Mouse (Mus musculus) intestine, embryonic 15.5 days (tissue): Measurements from ENCODE around the gene Trib2. TPM values are rescaled to one million over a fixed set of nuclear protein-coding genes. Genes with fewer than 3 reads are reported as not detected.

Experiments
- ATAC-seq: fragments of 200-750 bp; cut with Nextera tagmentation; 2 replicates; pipeline ENCODE4 v1.8.0; 2017; ENCODE audit warnings: moderate TSS enrichment, moderate library complexity
- H3K27ac ChIP-seq: fragments of 300-500 bp; sonication (generic); 2 replicates; pipeline ENCODE4 v1.5.1; 2015; ENCODE audit warnings: mild to moderate bottlenecking, inconsistent platforms
- H3K27me3 ChIP-seq: fragments of 300-500 bp; sonication (generic); replicated peaks from 2 replicates; pipeline ENCODE4 v1.6.1; 2015; ENCODE audit warnings: inconsistent platforms
- H3K36me3 ChIP-seq: fragments of 300-500 bp; sonication (generic); 2 replicates; pipeline ENCODE4 v1.6.1; 2015; ENCODE audit warnings: inconsistent platforms
- H3K4me1 ChIP-seq: fragments of 300-500 bp; sonication (generic); replicated peaks from 2 replicates; pipeline ENCODE4 v1.6.1; 2015; ENCODE audit warnings: inconsistent platforms
- H3K4me2 ChIP-seq: fragments of 300-500 bp; sonication (generic); replicated peaks from 2 replicates; pipeline ENCODE4 v1.6.1; 2015; ENCODE audit warnings: mild to moderate bottlenecking, inconsistent platforms
- H3K4me3 ChIP-seq: fragments of 300-500 bp; sonication (generic); replicated peaks from 2 replicates; pipeline ENCODE4 v1.5.1; 2015; ENCODE audit warnings: inconsistent platforms
- H3K9ac ChIP-seq: fragments of 300-500 bp; sonication (generic); 2 replicates; pipeline ENCODE4 v1.6.1; 2015; ENCODE audit warnings: inconsistent platforms
- H3K9me3 ChIP-seq: fragments of 300-500 bp; sonication (generic); 2 replicates; pipeline ENCODE4 v1.6.1; 2016; ENCODE audit warnings: inconsistent platforms
- WGBS: fragments of 180-500 bp; shearing (Covaris S2); methylation state at CpG from one replicate; pipeline ENCODE4 v1.1.7; 2015; 5-methylcytosine and 5-hydroxymethylcytosine counted together
- polyA plus RNA-seq: library from polyadenylated mRNA; unstranded; fragments of >200 nt; fragmentation: Nextera tagmentation; extraction: Ambion mirVana; gene quantifications from 2 replicates; pipeline ENCODE4 v1.2.1, GENCODE M21; 2015

Gene Trib2
- polyA plus RNA-seq, 1 experiment from 2014 or later: 21.1 TPM

DNA sequence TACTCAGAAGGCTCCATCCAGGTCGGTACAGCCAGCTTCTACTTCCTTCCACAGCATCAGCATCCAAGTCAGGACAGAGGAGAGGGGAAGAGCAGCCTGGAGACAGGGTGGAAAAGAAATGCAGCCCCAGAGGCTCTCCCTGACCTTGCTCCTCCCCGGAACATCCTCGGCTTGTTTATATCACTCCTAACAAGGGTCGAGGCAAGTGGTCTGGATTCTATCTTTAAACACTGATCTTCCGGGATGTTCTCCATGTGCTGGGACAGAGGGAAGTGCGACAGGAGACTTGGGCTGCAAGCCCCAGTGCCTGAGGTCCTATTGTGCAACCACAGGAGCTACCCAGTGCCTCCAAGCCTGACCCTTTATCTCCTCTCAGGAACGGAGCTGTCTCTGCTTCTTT is 18.7 kb downstream of the Trib2 start:
- H3K9ac ChIP-seq: no peak overlapping the region
- no peak overlapping the region for H3K4me3 ChIP-seq
- no peaks in the 10 kb centered on the region for H3K9me3 ChIP-seq
- 26% methylated on average over 7 of the region's 7 CpGs for WGBS
- peak overlapping the region; percentile 9; the same call in 1 of the 2 replicates for H3K27ac ChIP-seq
- H3K4me2 ChIP-seq: no peak overlapping the region
- H3K36me3 ChIP-seq: peaks cover 6% of the 10 kb centered on the region
- H3K27me3 ChIP-seq: no peaks in the 10 kb centered on the region
- peaks cover 10% of the 10 kb centered on the region; the same call in 1 of the 2 replicates for H3K4me1 ChIP-seq
- peak; percentile 74 for ATAC-seq

DNA sequence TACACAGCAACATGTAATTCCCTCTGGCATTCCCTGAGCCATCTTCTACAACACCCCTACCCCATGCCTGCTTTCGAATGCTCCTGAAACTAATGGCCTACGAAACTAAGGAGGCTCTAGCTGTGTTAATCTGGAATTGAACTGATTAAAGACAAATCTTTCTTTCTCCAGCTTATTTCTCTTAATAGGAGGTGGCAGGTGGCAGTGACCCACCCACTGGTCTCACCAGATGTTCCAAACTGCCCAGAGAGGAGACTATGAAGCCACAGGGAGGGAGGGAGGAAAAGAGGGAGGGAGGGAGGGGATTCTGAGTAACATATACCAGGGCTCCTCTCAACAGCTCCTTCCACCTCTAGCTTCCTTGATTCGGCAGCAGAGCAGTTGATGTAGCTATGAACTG is 20.8 kb downstream of the Trib2 start:
- 76% methylated on average over 3 of the region's 3 CpGs for WGBS
- Histone ChIP-seq H3K9me3 (no peaks in the 10 kb centered on the region), H3K36me3 (peaks cover 6% of the 10 kb centered on the region), H3K27ac (no peak overlapping the region), H3K4me1 (peaks cover 7% of the 10 kb centered on the region; the same call in 1 of the 2 replicates), H3K4me3 (no peak overlapping the region), H3K9ac (no peak overlapping the region), H3K27me3 (no peaks in the 10 kb centered on the region), H3K4me2 (no peak overlapping the region)
- no peak for ATAC-seq

DNA sequence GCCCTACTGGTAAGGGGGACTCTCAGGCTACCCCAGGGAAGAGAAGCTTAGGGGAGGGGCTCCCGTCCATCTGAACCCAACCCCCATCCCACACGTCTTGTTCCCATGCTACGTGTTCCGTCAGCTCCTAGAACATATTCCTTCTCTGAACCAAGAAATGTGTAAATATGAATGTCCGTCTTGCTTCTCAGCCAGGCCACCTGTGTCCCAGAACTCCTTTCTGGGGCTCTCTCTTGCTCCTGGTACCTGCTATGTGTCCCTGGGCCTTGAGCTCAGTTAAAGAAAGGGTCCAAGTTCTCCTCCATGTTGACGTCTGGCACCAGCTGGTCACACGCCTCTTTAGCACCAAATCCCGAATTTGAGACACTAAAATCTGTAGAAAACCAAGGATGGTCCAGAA is 23.4 kb downstream of the Trib2 start:
- peaks cover 6% of the 10 kb centered on the region for H3K36me3 ChIP-seq
- H3K4me2 ChIP-seq: no peak overlapping the region
- 89% methylated on average over 8 of the region's 8 CpGs for WGBS
- H3K4me3 ChIP-seq: no peak overlapping the region
- H3K9ac ChIP-seq: no peak overlapping the region
- H3K9me3 ChIP-seq: no peaks in the 10 kb centered on the region
- H3K27me3 ChIP-seq: no peaks in the 10 kb centered on the region
- H3K27ac ChIP-seq: no peak overlapping the region
- ATAC-seq: no peak
- H3K4me1 ChIP-seq: no peaks in the 10 kb centered on the region

DNA sequence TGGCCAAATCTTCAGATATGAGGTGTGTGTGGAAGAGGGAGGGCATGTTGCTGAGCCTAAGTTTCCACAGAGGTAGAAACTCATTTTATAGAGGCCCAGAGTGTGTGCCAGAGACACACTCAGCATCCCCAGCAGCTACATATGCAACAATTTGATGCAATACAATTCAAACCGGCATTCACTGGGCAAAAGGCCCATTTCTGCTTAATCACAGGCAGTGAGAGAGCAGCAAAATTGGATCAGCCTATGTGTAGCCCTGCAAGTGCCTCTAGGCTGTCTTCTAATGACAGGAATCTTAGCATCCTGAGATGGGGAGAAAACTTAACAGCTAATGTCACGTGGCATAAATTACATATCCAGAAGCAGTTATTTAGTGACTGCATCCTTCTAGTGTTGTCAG is 26.5 kb downstream of the Trib2 start:
- Histone ChIP-seq H3K4me2 (no peak overlapping the region), H3K9me3 (no peaks in the 10 kb centered on the region), H3K4me1 (no peaks in the 10 kb centered on the region), H3K9ac (no peak overlapping the region), H3K27ac (no peak overlapping the region), H3K36me3 (peaks cover 6% of the 10 kb centered on the region), H3K4me3 (no peak overlapping the region), H3K27me3 (no peaks in the 10 kb centered on the region)
- ATAC-seq: no peak
- 75% methylated on average over 2 of the region's 2 CpGs for WGBS

DNA sequence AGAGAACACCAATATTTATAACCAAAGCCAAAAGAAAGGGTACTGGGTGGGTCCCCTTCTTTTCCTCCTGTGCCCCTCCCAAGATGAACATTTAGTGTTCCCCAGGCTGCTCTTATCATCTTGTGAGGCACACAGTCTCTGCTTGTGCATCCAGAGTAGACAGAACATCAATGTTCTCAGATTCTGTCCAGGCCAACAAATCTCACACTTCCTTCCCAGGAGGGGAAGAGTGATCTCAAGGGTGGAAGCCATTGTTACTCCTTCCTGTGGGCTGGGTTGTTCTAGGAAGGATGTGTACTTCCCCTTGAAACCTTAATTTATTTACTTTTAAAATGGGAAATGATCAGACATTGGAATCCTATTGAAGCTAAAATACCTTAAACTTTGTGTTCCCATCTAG is 39.7 kb downstream of the Trib2 start:
- H3K27me3 ChIP-seq: no peaks in the 10 kb centered on the region
- H3K4me3 ChIP-seq: no peak overlapping the region
- no peak overlapping the region for H3K9ac ChIP-seq
- H3K4me2 ChIP-seq: no peak overlapping the region
- H3K4me1 ChIP-seq: no peaks in the 10 kb centered on the region
- ATAC-seq: no peak
- no peak overlapping the region for H3K27ac ChIP-seq
- H3K36me3 ChIP-seq: no peaks in the 10 kb centered on the region
- H3K9me3 ChIP-seq: no peaks in the 10 kb centered on the region

DNA sequence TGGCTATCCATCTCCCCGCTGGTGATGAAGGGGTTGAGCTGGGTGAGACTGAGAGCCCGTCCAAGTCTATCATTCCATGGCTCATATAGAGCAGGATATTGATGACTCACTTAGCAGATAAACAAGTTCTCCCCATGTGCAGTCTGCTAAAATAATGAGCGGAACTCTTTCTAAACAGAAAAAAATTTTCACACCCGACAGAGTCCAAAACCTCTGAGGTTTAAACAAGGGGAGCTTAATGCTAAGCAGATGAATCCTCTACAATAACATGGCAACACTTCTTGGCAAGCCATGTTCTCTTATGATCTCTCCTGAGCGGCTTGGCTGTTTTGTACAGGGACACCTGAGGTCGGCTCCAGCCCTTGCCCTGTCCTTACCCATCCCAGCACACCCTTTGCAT is 45.0 kb downstream of the Trib2 start:
- 64% methylated on average over 6 of the region's 6 CpGs for WGBS
- Histone ChIP-seq H3K9me3 (no peaks in the 10 kb centered on the region), H3K27ac (no peak overlapping the region), H3K4me3 (no peak overlapping the region), H3K27me3 (no peaks in the 10 kb centered on the region), H3K4me1 (no peaks in the 10 kb centered on the region), H3K9ac (no peak overlapping the region), H3K36me3 (no peaks in the 10 kb centered on the region), H3K4me2 (no peak overlapping the region)
- no peak for ATAC-seq

DNA sequence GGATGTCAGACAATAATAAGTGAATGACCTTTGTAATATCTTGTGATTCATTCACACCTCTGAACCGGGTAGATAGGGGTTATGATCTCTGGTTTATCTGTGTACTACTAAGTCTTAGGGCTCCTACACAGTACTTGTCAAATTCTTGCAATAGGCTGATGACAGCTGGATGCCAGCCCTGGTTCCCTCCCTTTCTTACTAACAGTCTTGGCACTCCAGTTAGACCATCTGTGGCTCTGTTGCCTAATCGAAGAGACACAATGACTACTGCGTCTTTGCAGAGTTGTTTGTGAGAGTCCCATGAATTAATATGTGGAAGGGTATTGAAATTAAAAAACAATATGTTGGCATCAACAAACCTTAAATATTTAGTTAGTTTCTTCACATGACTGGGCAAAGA is 48.2 kb downstream of the Trib2 start:
- WGBS: 93% methylated on average over 3 of the region's 3 CpGs
- Histone ChIP-seq H3K9me3 (no peaks in the 10 kb centered on the region), H3K36me3 (no peaks in the 10 kb centered on the region)

DNA sequence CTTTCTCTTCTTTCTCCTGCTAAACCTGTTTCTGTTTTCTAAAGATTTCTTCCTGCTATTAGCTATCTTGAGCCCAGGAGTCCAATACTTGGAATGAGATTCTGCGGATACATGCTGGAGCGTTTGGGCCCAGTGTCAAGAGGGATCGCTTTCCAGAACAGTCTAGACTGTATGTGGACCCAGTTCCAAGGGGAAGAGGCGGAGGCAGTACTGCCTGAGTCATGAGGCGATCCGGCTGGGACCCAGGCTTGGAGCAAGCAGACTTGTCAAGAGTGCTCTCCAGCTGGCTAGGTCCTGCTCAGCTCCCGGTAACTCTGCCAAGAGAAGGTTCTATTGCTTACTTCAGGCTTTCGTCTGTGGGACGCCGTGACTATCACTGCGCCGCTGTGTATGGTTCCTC is 50.7 kb downstream of the Trib2 start:
- Histone ChIP-seq H3K4me2 (no peak overlapping the region), H3K36me3 (no peaks in the 10 kb centered on the region), H3K9ac (no peak overlapping the region), H3K4me3 (no peak overlapping the region), H3K27me3 (no peaks in the 10 kb centered on the region), H3K4me1 (no peaks in the 10 kb centered on the region), H3K27ac (no peak overlapping the region), H3K9me3 (no peaks in the 10 kb centered on the region)
- peak; percentile 56; the same call in 1 of the 2 replicates for ATAC-seq
- 64% methylated on average over 12 of the region's 12 CpGs for WGBS

More for the DNA sequence above, 48.2 kb downstream of the Trib2 start:
- no peaks in the 10 kb centered on the region for H3K4me1 ChIP-seq
- no peak overlapping the region for H3K4me2 ChIP-seq
- no peak overlapping the region for H3K27ac ChIP-seq
- no peaks in the 10 kb centered on the region for H3K27me3 ChIP-seq
- H3K4me3 ChIP-seq: no peak overlapping the region
- no peak overlapping the region for H3K9ac ChIP-seq
- ATAC-seq: no peak

DNA sequence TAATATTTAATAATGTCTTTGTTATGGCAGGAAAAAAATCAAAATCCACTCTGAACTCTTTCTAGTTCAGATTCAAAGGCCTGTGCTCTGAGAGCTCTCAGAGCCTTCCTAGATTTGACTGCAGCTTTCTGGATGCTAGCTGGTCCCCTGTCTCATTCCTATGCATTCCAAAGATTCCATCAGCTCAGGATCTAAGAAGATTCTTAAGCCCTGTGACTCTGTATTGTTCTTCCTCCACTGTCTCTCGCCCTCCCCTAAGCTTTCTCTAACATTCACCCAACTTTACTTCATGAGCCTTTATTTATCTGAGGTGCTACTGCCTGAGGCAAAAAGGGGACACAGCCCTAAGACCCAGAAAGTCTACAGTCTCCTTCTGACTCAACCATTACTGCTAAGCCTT is 51.5 kb downstream of the Trib2 start:
- 28% methylated on average over 1 of the region's 1 CpGs for WGBS
- H3K36me3 ChIP-seq: no peaks in the 10 kb centered on the region
- no peak overlapping the region for H3K27ac ChIP-seq
- H3K4me1 ChIP-seq: no peaks in the 10 kb centered on the region
- H3K4me2 ChIP-seq: no peak overlapping the region
- ATAC-seq: no peak
- no peaks in the 10 kb centered on the region for H3K9me3 ChIP-seq
- H3K9ac ChIP-seq: no peak overlapping the region
- H3K27me3 ChIP-seq: no peaks in the 10 kb centered on the region
- no peak overlapping the region for H3K4me3 ChIP-seq

DNA sequence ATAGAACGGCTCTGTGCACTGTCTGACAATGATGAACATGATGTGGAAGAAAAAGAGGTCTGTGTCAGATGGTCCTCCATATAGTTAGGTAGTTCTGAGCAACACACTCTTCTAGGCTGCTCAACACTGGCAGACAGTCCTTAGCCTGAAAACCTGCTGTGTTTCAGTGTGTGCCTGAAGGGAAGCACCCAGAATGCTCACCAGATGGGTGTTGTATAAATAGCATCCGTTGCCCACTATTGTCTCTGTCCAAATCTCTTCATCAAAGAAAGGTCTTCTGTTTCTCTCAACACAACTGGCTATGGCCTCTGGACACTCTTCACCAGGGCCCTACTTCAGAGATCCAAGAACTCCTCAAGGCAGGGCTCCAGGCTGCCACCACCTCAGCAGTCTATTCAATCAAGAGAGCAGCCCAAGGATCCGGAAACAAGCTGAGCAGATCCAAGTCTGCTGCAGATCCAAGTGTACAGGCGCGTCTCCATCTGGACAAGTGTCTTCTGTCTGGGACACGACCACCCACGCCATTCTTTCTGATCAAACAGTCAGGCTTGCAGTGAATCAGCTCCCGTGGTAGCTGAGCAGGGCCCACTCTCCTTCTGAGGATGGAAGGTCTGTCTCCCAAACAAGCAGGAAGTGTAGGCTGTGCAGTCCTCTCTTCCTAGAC is 55.1 kb downstream of the Trib2 start:
- no peak overlapping the region for H3K4me3 ChIP-seq
- H3K36me3 ChIP-seq: no peaks in the 10 kb centered on the region
- no peaks in the 10 kb centered on the region for H3K27me3 ChIP-seq
- no peak overlapping the region for H3K4me2 ChIP-seq
- no peak for ATAC-seq
- H3K9me3 ChIP-seq: no peaks in the 10 kb centered on the region
- H3K27ac ChIP-seq: no peak overlapping the region
- H3K4me1 ChIP-seq: no peaks in the 10 kb centered on the region
- WGBS: 82% methylated on average over 8 of the region's 8 CpGs
- no peak overlapping the region for H3K9ac ChIP-seq

DNA sequence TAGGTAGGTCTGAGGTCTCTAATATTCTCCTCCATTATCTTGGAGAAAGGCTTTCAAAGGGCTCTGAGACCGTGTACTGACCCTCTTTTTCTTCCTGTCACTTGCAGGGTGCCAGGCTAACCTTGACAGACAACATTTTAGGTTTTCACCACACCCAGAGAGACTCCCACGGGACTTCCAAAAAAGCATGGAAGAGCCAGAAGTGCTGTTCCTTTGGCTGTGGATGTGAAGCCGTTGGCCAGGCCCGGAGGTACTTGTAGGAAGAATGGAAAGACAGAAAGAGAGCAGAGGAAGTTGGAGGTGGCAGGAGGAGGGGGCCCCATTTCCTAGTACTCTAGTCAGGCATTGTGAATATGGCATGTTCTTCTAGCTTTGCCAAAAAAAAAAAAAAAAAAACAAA is 56.0 kb downstream of the Trib2 start:
- Histone ChIP-seq H3K9ac (no peak overlapping the region), H3K4me2 (no peak overlapping the region), H3K27me3 (no peaks in the 10 kb centered on the region), H3K9me3 (no peaks in the 10 kb centered on the region), H3K36me3 (no peaks in the 10 kb centered on the region), H3K4me1 (no peaks in the 10 kb centered on the region), H3K27ac (no peak overlapping the region), H3K4me3 (no peak overlapping the region)
- 77% methylated on average over 4 of the region's 4 CpGs for WGBS
- ATAC-seq: no peak

DNA sequence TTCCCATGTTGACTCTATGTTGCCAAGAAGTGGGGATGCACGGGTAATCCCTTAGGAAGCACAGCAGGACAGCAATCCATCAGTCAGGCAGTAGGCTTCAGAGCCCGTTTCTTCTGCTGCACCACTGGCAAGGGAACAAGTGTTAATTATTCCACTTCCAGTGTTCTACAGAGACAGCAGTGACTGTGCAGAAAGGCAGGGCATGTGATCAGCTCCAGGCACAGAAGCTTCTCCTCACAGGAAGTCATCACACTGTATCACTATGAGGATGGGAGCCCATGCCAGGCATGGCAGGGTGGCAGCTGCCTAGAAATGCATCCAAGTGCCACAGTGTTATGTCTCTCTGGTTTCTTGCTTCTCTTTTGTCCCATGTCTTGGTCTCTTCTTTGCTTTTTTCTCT is 57.9 kb downstream of the Trib2 start:
- no peaks in the 10 kb centered on the region for H3K27me3 ChIP-seq
- H3K27ac ChIP-seq: no peak overlapping the region
- 41% methylated on average over 2 of the region's 2 CpGs for WGBS
- no peaks in the 10 kb centered on the region for H3K4me1 ChIP-seq
- ATAC-seq: no peak
- H3K9ac ChIP-seq: no peak overlapping the region
- no peak overlapping the region for H3K4me2 ChIP-seq
- no peaks in the 10 kb centered on the region for H3K36me3 ChIP-seq
- no peak overlapping the region for H3K4me3 ChIP-seq
- H3K9me3 ChIP-seq: no peaks in the 10 kb centered on the region

DNA sequence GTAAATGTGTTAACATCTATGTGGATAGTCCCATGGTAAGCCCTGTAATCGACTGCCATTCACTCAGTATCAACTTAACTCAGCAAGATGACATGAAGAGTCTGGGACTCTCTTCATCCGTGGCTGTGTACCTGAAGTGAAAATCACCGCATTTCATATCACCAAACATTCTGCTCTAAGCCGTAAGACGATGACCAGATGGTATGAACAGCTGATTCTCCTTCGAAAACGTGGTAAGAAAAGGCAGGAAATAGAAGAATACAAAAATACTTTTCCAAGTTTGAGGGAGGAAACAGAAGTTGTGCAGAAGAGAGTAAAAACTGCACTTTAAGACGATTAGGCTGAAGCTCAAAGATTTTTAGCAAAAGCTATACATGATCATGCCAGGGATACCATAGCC is 59.4 kb downstream of the Trib2 start:
- 67% methylated on average over 8 of the region's 8 CpGs for WGBS
- no peaks in the 10 kb centered on the region for H3K36me3 ChIP-seq
- H3K4me1 ChIP-seq: no peaks in the 10 kb centered on the region
- H3K4me2 ChIP-seq: no peak overlapping the region
- no peaks in the 10 kb centered on the region for H3K9me3 ChIP-seq
- no peak overlapping the region for H3K4me3 ChIP-seq
- H3K9ac ChIP-seq: no peak overlapping the region
- no peak for ATAC-seq
- H3K27ac ChIP-seq: no peak overlapping the region
- no peaks in the 10 kb centered on the region for H3K27me3 ChIP-seq
